Mouse (Mus musculus): ENCODE measurements around the gene Cabin1. TPM values are rescaled to one million over a fixed set of nuclear protein-coding genes. Genes with fewer than 3 reads are reported as not detected.

Cabin1 gene
- polyA plus RNA-seq, 1 experiment: 10.8 TPM

GRCm38 (mm10) chr10:75664673-75665270 lies 99.4 kb downstream of the Cabin1 start:
- Histone ChIP-seq H3K36me3 (ENCODE audit: control insufficient read depth) (peaks cover 82% of the 10 kb centered on the region), H3K27me3 (ENCODE audit: control insufficient read depth) (peaks cover 31% of the 10 kb centered on the region)

GRCm38 (mm10) chr10:75662575-75662974 lies 101.6 kb downstream of the Cabin1 start:
- Histone ChIP-seq H3K9me3 (ENCODE audit: control insufficient read depth, low read length) (no peaks in the 10 kb centered on the region), H3K27me3 (ENCODE audit: control insufficient read depth) (peaks cover 12% of the 10 kb centered on the region), H3K4me3 (replicated peaks) (no peak overlapping the region), H3K4me1 (ENCODE audit: control insufficient read depth) (peaks cover 15% of the 10 kb centered on the region), H3K36me3 (ENCODE audit: control insufficient read depth) (peaks cover 85% of the 10 kb centered on the region)
- TF ChIP-seq TAL1 (IDR thresholded peaks at IDR 0.05; ENCODE audit: low read length): no peak
- no peak for TF ChIP-seq GATA1 (IDR thresholded peaks at IDR 0.05; ENCODE audit: low read length)

More at GRCm38 (mm10) chr10:75664673-75665270, 99.4 kb downstream of the Cabin1 start:
- Histone ChIP-seq H3K4me3 (replicated peaks) (no peak overlapping the region), H3K4me1 (ENCODE audit: control insufficient read depth) (peaks cover 26% of the 10 kb centered on the region), H3K9me3 (ENCODE audit: control insufficient read depth, low read length) (no peaks in the 10 kb centered on the region)
- no peak for TF ChIP-seq TAL1 (IDR thresholded peaks at IDR 0.05; ENCODE audit: low read length)
- no peak for TF ChIP-seq GATA1 (IDR thresholded peaks at IDR 0.05; ENCODE audit: low read length)

GRCm38 (mm10) chr10:75661876-75662275 lies 102.3 kb downstream of the Cabin1 start:
- H3K36me3 ChIP-seq (ENCODE audit: control insufficient read depth): peaks cover 92% of the 10 kb centered on the region
- no peak for TF ChIP-seq GATA1 (IDR thresholded peaks at IDR 0.05; ENCODE audit: low read length)
- no peak for TF ChIP-seq TAL1 (IDR thresholded peaks at IDR 0.05; ENCODE audit: low read length)

GRCm38 (mm10) chr10:75661381-75661780 lies 102.8 kb downstream of the Cabin1 start:
- H3K4me1 ChIP-seq (ENCODE audit: control insufficient read depth): peaks cover 3% of the 10 kb centered on the region
- H3K9me3 ChIP-seq (ENCODE audit: control insufficient read depth, low read length): no peaks in the 10 kb centered on the region
- TF ChIP-seq TAL1 (IDR thresholded peaks at IDR 0.05; ENCODE audit: low read length) (no peak), GATA1 (IDR thresholded peaks at IDR 0.05; ENCODE audit: low read length) (no peak)
- peaks cover under 1% of the 10 kb centered on the region; the same call in 1 of the 2 replicates for H3K27me3 ChIP-seq (ENCODE audit: control insufficient read depth)
- no peak overlapping the region for H3K4me3 ChIP-seq (replicated peaks)
- peaks cover 94% of the 10 kb centered on the region for H3K36me3 ChIP-seq (ENCODE audit: control insufficient read depth)

More at GRCm38 (mm10) chr10:75661876-75662275, 102.3 kb downstream of the Cabin1 start:
- Histone ChIP-seq H3K4me1 (ENCODE audit: control insufficient read depth) (peaks cover 8% of the 10 kb centered on the region), H3K27me3 (ENCODE audit: control insufficient read depth) (peaks cover 5% of the 10 kb centered on the region), H3K9me3 (ENCODE audit: control insufficient read depth, low read length) (no peaks in the 10 kb centered on the region), H3K4me3 (replicated peaks) (no peak overlapping the region)

GRCm38 (mm10) chr10:75657772-75658171 lies 106.4 kb downstream of the Cabin1 start:
- no peak for TF ChIP-seq GATA1 (IDR thresholded peaks at IDR 0.05; ENCODE audit: low read length)
- Histone ChIP-seq H3K9me3 (ENCODE audit: control insufficient read depth, low read length) (no peaks in the 10 kb centered on the region), H3K4me3 (replicated peaks) (no peak overlapping the region), H3K27me3 (ENCODE audit: control insufficient read depth) (no peaks in the 10 kb centered on the region), H3K4me1 (ENCODE audit: control insufficient read depth) (no peaks in the 10 kb centered on the region), H3K36me3 (ENCODE audit: control insufficient read depth) (peaks cover 100% of the 10 kb centered on the region)

GRCm38 (mm10) chr10:75657165-75657564 lies 107.0 kb downstream of the Cabin1 start:
- no peaks in the 10 kb centered on the region for H3K9me3 ChIP-seq (ENCODE audit: control insufficient read depth, low read length)
- peaks cover 100% of the 10 kb centered on the region for H3K36me3 ChIP-seq (ENCODE audit: control insufficient read depth)
- TF ChIP-seq GATA1 (IDR thresholded peaks at IDR 0.05; ENCODE audit: low read length) (no peak), TAL1 (IDR thresholded peaks at IDR 0.05; ENCODE audit: low read length) (no peak)
- H3K4me1 ChIP-seq (ENCODE audit: control insufficient read depth): no peaks in the 10 kb centered on the region
- no peak overlapping the region for H3K4me3 ChIP-seq (replicated peaks)
- no peaks in the 10 kb centered on the region for H3K27me3 ChIP-seq (ENCODE audit: control insufficient read depth)

DNA sequence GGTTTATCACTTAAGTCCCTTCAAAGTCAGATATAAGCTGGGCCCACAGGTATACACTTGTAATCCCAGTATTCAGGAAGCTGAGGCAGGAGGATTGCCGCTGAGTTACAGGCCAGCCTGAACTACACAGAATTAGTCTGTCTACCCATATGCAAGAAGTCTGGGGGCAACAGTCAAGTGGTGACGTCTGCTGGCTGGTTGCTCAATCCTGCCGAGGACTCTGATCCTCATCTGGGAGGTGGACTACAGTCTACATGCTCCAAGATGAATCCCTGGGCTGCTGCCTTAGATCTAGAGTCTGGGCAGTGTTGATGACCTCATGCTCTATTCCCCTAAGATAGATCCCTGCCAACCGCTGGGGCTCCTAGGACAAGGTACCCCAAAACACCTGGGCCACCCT lies 110.1 kb downstream of the Cabin1 start:
- no peaks in the 10 kb centered on the region for H3K27me3 ChIP-seq (ENCODE audit: control insufficient read depth)
- no peak for TF ChIP-seq GATA1 (IDR thresholded peaks at IDR 0.05; ENCODE audit: low read length)
- no peak for TF ChIP-seq TAL1 (IDR thresholded peaks at IDR 0.05; ENCODE audit: low read length)
- peaks cover 99% of the 10 kb centered on the region for H3K36me3 ChIP-seq (ENCODE audit: control insufficient read depth)
- no peak overlapping the region for H3K4me3 ChIP-seq (replicated peaks)
- H3K4me1 ChIP-seq (ENCODE audit: control insufficient read depth): no peaks in the 10 kb centered on the region
- H3K9me3 ChIP-seq (ENCODE audit: control insufficient read depth, low read length): no peaks in the 10 kb centered on the region

GRCm38 (mm10) chr10:75651381-75652068 lies 112.6 kb downstream of the Cabin1 start:
- no peak overlapping the region for H3K4me3 ChIP-seq (replicated peaks)
- TF ChIP-seq GATA1 (IDR thresholded peaks at IDR 0.05; ENCODE audit: low read length) (no peak), TAL1 (IDR thresholded peaks at IDR 0.05; ENCODE audit: low read length) (no peak)
- peaks cover 99% of the 10 kb centered on the region for H3K36me3 ChIP-seq (ENCODE audit: control insufficient read depth)
- no peaks in the 10 kb centered on the region for H3K9me3 ChIP-seq (ENCODE audit: control insufficient read depth, low read length)
- no peaks in the 10 kb centered on the region for H3K27me3 ChIP-seq (ENCODE audit: control insufficient read depth)
- no peaks in the 10 kb centered on the region for H3K4me1 ChIP-seq (ENCODE audit: control insufficient read depth)

- TF ChIP-seq TAL1 (IDR thresholded peaks at IDR 0.05; ENCODE audit: low read length) (no peak), GATA1 (IDR thresholded peaks at IDR 0.05; ENCODE audit: low read length) (no peak)
- H3K36me3 ChIP-seq (ENCODE audit: control insufficient read depth): peaks cover 99% of the 10 kb centered on the region
- no peak overlapping the region for H3K4me3 ChIP-seq (replicated peaks)
- no peaks in the 10 kb centered on the region for H3K4me1 ChIP-seq (ENCODE audit: control insufficient read depth)
- no peaks in the 10 kb centered on the region for H3K9me3 ChIP-seq (ENCODE audit: control insufficient read depth, low read length)
- no peaks in the 10 kb centered on the region for H3K27me3 ChIP-seq (ENCODE audit: control insufficient read depth)
Measured at GRCm38 (mm10) chr10:75650306-75650902, 113.7 kb downstream of the Cabin1 start.

All from erythroblast, embryonic 14.5 days (primary cell).